Mouse (Mus musculus): Measurements from ENCODE around the gene Spock2. TPM values are rescaled to one million over a fixed set of nuclear protein-coding genes. Genes with fewer than 3 reads are reported as not detected.

Gene Spock2
- 117 and 133 TPM in 2 replicates for polyA plus RNA-seq (2021; fragmentation: Nextera tagmentation)
- long read RNA-seq, experiment 1, partial matches to known transcripts, result 4 of 72 reads
- long read RNA-seq, experiment 1, other reads (novel, unspliced or antisense), result 68 of 72 reads
- long read RNA-seq, experiment 2, partial matches to known transcripts, result 3 of 167 reads
- long read RNA-seq, experiment 2, other reads (novel, unspliced or antisense), result 164 of 167 reads

GRCm38 (mm10) chr10:60106146-60106530 is at the start of gene Spock2:
Spock2 (plus strand) TSS chr10:60106219.

Small RNA genes lying within 50 kb of the gene (microRNA-seq; reads per million reads assigned to microRNA genes)
- 3.0 reads per million, percentile 8 among the genes with 10 or more reads in this experiment for gene Mir6906

Other genes starting within 250 kb of the Spock2 start
- 20.0 and 23.2 TPM in 2 replicates for gene Dnajb12, start 226.7 kb upstream of the Spock2 start, polyA plus RNA-seq (2021; fragmentation: Nextera tagmentation)
- 2.1 and 2.6 TPM in 2 replicates for gene Ddit4, start 154.4 kb upstream of the Spock2 start, polyA plus RNA-seq (2021; fragmentation: Nextera tagmentation)
- 37.7 and 43.9 TPM in 2 replicates for gene Ascc1, start 103.4 kb upstream of the Spock2 start, polyA plus RNA-seq (2021; fragmentation: Nextera tagmentation)
- gene Anapc16, start 103.1 kb upstream of the Spock2 start, polyA plus RNA-seq (2021; fragmentation: Nextera tagmentation), result 124 and 142 TPM in 2 replicates
- 0.16 and 0.20 TPM in 2 replicates for gene Chst3, start 113.0 kb downstream of the Spock2 start, polyA plus RNA-seq (2021; fragmentation: Nextera tagmentation)
- 611 and 645 TPM in 2 replicates for gene Psap, start 171.4 kb downstream of the Spock2 start, polyA plus RNA-seq (2021; fragmentation: Nextera tagmentation)
- 10.1 and 11.7 TPM in 2 replicates for gene Vsir, start 240.6 kb downstream of the Spock2 start, polyA plus RNA-seq (2021; fragmentation: Nextera tagmentation)